Mouse (Mus musculus) intestine, embryonic 14.5 days (tissue): ENCODE measurements around the gene Th. TPM values are rescaled to one million over a fixed set of nuclear protein-coding genes. Genes with fewer than 3 reads are reported as not detected.

ENCODE experiments used
- ATAC-seq: fragments of 200-750 bp; cut with Nextera tagmentation; replicated peaks from 2 replicates; pipeline ENCODE4 v1.8.0; 2017; ENCODE audit warnings: low read depth, moderate number of reproducible peaks, moderate TSS enrichment, moderate library complexity; ENCODE audit not compliant: low FRiP score, low TSS enrichment
- DNase-seq: peaks from one replicate; pipeline ENCODE4 v3.0.0-alpha.2; 2018; ENCODE audit warnings: low spot score
- H3K27ac ChIP-seq: fragments of 300-500 bp; sonication (generic); 2 replicates; pipeline ENCODE4 v1.5.1; 2014; ENCODE audit warnings: low read depth, mild to moderate bottlenecking, control low read depth
- H3K27me3 ChIP-seq: fragments of 300-500 bp; sonication (generic); replicated peaks from 2 replicates; pipeline ENCODE4 v1.6.1; 2014; ENCODE audit warnings: low read length, control low read depth; ENCODE audit not compliant: control insufficient read depth, insufficient read depth
- H3K36me3 ChIP-seq: fragments of 300-500 bp; sonication (generic); 2 replicates; pipeline ENCODE4 v1.6.1; 2014; ENCODE audit warnings: low read length, control low read depth; ENCODE audit not compliant: control insufficient read depth, insufficient read depth
- H3K4me1 ChIP-seq: fragments of 300-500 bp; sonication (generic); replicated peaks from 2 replicates; pipeline ENCODE4 v1.6.1; 2014; ENCODE audit warnings: low read length, control low read depth, mixed read lengths; ENCODE audit not compliant: control insufficient read depth, insufficient read depth
- H3K4me2 ChIP-seq: fragments of 300-500 bp; sonication (generic); 2 replicates; pipeline ENCODE4 v1.6.1; 2014; ENCODE audit warnings: low read length
- H3K4me3 ChIP-seq: fragments of 300-500 bp; sonication (generic); 2 replicates; pipeline ENCODE4 v1.5.1; 2014; ENCODE audit warnings: low read depth, low read length, control low read depth, mixed read lengths
- H3K9ac ChIP-seq: fragments of 300-500 bp; sonication (generic); 2 replicates; pipeline ENCODE4 v1.6.1; 2014; ENCODE audit warnings: mild to moderate bottlenecking, low read length
- H3K9me3 ChIP-seq: fragments of 300-500 bp; sonication (generic); 2 replicates; pipeline ENCODE4 v1.6.1; 2016; ENCODE audit warnings: low read length, control low read depth; ENCODE audit not compliant: control insufficient read depth
- WGBS: fragments of 180-500 bp; shearing (Covaris S2); extraction: QIAGEN DNeasy Blood & Tissue Kit; methylation state at CpG from one replicate; pipeline ENCODE4 v1.1.7; 2014; 5-methylcytosine and 5-hydroxymethylcytosine counted together
- polyA plus RNA-seq: library from polyadenylated mRNA; unstranded; fragments of >200 nt; fragmentation: Nextera tagmentation; extraction: Ambion mirVana; gene quantifications from 2 replicates; pipeline ENCODE4 v1.2.1, GENCODE M21; 2014

Th gene
- polyA plus RNA-seq, 1 experiment from 2014 or later, result 1.1 TPM

DNA sequence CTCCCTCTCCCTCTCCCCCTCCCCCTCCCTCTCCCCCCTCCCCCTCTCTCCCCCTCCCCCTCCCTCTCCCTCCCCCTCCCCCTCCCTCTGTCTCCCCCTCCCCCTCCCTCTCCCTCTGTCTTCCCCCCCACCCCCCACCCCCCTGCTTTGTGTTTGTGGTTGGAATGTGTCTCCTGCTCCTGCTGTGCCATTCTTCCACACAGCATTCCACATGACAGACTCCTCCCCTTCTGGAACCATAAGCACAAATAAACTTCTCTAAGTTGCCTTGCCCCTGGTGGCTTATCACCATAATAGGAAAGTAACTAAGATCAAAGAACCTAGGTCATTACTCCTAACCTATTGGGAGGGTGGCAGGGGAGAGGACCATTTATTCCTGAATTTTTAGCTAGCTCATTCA lies 6.7 kb upstream of the Th start:
- Histone ChIP-seq H3K4me1 (no peaks in the 10 kb centered on the region), H3K27me3 (no peaks in the 10 kb centered on the region), H3K9me3 (no peaks in the 10 kb centered on the region), H3K4me3 (no peak overlapping the region), H3K4me2 (no peak overlapping the region), H3K9ac (no peak overlapping the region), H3K36me3 (no peaks in the 10 kb centered on the region), H3K27ac (no peak overlapping the region)
- ATAC-seq, result no peak
- no peak for DNase-seq

DNA sequence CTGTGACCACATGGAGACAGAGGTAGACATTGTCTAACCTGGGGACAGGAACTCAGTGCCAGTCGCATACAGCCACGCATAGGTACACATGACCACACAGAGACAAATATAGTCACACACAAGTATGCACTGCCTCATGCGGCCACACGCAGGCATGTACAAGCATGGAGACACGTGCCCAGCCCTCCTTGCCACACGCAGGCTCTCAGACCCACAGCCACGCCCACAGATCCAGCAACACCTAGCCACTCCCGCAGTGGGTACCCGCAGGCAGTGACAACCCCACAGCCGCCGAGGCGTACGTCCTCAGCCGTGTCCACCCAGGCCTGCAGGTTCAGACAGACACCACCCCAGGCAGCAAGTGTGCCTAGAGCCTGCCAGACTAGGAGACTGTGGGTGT lies 4.8 kb upstream of the Th start:
- Histone ChIP-seq H3K4me2 (no peak overlapping the region), H3K4me3 (no peak overlapping the region), H3K36me3 (no peaks in the 10 kb centered on the region), H3K9me3 (no peaks in the 10 kb centered on the region), H3K27me3 (no peaks in the 10 kb centered on the region), H3K27ac (no peak overlapping the region), H3K9ac (no peak overlapping the region), H3K4me1 (no peaks in the 10 kb centered on the region)
- WGBS, result 83% methylated on average over 14 of the region's 14 CpGs
- no peak for ATAC-seq
- no peak for DNase-seq

DNA sequence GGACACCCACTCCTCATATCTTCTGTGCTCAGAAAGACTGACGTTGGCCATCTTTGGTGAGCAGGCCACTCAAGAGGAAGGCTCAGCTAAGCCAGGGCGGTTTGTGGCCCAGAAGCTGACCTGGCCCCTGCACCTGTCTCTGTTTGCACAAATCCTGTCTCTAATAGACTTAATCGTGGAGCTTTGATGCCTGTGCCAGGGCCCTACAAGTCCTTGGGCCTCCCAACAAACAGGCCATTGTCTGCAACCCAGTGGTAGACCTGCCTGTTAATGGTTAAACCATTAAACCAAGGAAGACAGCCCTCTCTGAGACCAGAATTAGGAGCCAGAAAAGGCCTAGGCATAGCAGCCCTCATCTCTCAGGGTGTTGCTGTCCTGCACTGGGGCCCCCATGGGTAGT lies 1.5 kb upstream of the Th start:
- Histone ChIP-seq H3K36me3 (no peaks in the 10 kb centered on the region), H3K9me3 (no peaks in the 10 kb centered on the region), H3K27me3 (no peaks in the 10 kb centered on the region), H3K4me1 (no peaks in the 10 kb centered on the region), H3K4me3 (no peak overlapping the region), H3K9ac (no peak overlapping the region), H3K27ac (peak overlapping the region; percentile 60), H3K4me2 (no peak overlapping the region)
- ATAC-seq, result peak; percentile 81
- no peak for DNase-seq
- WGBS, result 49% methylated on average over 3 of the region's 3 CpGs

- 84% methylated on average over 2 of the region's 2 CpGs for WGBS
Measured at GRCm38 (mm10) chr7:142929516-142929915, 1.4 kb downstream of the Th start.

DNA sequence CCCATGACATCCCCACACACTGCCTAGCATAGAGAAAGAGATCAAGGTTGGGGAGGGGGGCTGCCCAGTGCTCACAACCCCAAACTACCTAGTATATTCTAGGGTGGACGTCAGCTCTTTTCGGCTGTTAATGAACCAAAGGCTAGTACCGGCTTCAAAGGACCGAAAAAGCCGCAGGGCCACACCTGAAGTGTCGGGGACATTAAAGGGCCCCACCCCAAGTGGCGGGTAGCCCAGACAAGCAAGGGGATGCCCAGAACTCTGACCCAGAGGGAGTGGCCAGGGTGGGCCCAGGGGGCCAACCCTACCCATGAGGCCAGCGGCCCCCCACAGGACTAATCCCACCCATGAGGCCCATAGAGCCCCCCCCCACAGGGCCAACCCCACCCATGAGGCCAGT lies 3.6 kb downstream of the Th start:
- Histone ChIP-seq H3K9me3 (no peaks in the 10 kb centered on the region), H3K36me3 (no peaks in the 10 kb centered on the region), H3K4me2 (no peak overlapping the region), H3K27ac (no peak overlapping the region), H3K4me3 (no peak overlapping the region), H3K9ac (no peak overlapping the region), H3K27me3 (no peaks in the 10 kb centered on the region), H3K4me1 (no peaks in the 10 kb centered on the region)
- 68% methylated on average over 8 of the region's 8 CpGs for WGBS
- no peak for ATAC-seq
- no peak for DNase-seq

More at GRCm38 (mm10) chr7:142929516-142929915, 1.4 kb downstream of the Th start:
- no peak overlapping the region for H3K4me2 ChIP-seq
- H3K27ac ChIP-seq, result no peak overlapping the region
- no peak for ATAC-seq
- H3K9ac ChIP-seq, result no peak overlapping the region
- H3K9me3 ChIP-seq, result no peaks in the 10 kb centered on the region
- H3K4me3 ChIP-seq, result no peak overlapping the region
- H3K27me3 ChIP-seq, result no peaks in the 10 kb centered on the region
- no peaks in the 10 kb centered on the region for H3K36me3 ChIP-seq
- DNase-seq, result no peak
- H3K4me1 ChIP-seq, result no peaks in the 10 kb centered on the region

DNA sequence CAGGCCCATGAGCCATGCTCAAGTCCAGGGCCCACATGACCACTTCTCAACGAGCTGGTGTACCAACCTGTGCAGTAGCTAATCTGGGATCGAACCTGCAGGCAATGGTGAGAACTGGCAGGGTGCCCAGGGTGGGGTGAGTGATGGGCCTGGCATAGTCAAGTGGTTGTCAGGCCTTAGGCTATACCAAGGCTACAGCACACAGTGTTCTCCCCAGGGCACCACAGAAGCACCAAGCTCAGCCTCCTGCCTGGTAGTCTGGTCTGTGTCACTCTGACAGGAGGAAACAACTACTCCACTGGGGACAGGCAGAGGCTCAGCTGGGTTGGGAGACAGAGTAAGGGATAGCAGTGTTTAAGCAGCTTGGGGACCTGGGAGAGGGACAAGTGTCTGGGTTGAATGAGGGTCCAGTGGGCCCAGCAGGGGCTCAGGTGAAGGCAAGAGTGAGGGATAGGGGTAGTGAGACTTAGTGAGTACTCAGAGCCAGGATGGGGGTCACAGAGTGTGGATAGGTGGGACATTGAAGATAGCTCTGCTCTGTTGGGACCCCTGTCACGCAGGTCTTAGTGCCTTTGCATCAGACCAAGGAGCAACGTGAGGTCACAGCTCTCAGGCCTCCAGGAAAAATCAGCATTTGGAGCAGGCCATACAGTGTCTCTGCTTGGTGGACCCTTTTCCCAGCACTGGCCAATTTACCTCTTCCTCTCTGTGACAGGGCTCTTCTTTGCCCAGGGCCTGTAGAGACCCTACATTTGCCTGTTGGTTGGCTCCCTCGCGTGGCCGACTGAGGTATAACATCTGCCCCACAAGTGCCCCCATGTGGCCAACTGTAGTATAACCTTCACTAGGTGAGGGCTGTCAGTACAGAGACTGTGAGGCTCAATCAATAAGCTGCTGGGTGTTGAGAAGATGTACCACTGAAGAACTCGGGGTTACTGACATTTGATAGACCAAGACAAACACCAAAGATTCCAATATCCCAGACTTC lies 12.0 kb downstream of the Th start:
- 29% methylated on average over 8 of the region's 8 CpGs for WGBS

DNA sequence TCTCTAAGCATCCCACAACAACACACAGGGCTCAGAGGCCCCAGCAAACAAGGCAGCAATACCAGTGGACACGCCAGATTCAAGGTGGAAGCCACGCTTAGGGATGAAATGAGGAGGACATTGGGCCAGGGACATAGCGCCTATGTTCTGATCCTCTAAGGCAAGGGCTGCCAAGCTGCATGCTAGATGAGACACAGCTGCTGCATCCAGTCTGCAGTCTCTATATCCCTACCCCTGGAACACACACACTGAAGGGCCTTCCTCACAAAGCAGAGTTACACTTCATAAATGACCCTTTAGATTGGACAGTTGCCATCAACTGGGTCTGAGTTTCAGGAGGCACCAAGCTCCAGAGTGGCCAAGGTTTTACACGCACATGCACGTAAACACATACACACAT lies 13.3 kb downstream of the Th start:
- WGBS, result 79% methylated on average over 5 of the region's 5 CpGs

More for the DNA sequence above, 12.0 kb downstream of the Th start:
- ATAC-seq, result peak; percentile 88
- Histone ChIP-seq H3K4me2 (no peak overlapping the region), H3K27me3 (no peaks in the 10 kb centered on the region), H3K9me3 (no peaks in the 10 kb centered on the region), H3K36me3 (no peaks in the 10 kb centered on the region), H3K27ac (no peak overlapping the region), H3K9ac (no peak overlapping the region), H3K4me3 (no peak overlapping the region), H3K4me1 (no peaks in the 10 kb centered on the region)
- peak; percentile 98 for DNase-seq

GRCm38 (mm10) chr7:142916178-142916577 lies 14.8 kb downstream of the Th start:
- Histone ChIP-seq H3K9me3 (no peaks in the 10 kb centered on the region), H3K27me3 (no peaks in the 10 kb centered on the region), H3K4me3 (no peak overlapping the region), H3K4me1 (no peaks in the 10 kb centered on the region), H3K27ac (no peak overlapping the region), H3K9ac (no peak overlapping the region), H3K4me2 (no peak overlapping the region), H3K36me3 (no peaks in the 10 kb centered on the region)
- 60% methylated on average over 8 of the region's 8 CpGs for WGBS
- DNase-seq, result no peak
- ATAC-seq, result no peak

More for the DNA sequence above, 13.3 kb downstream of the Th start:
- Histone ChIP-seq H3K27me3 (no peaks in the 10 kb centered on the region), H3K9me3 (no peaks in the 10 kb centered on the region), H3K4me1 (no peaks in the 10 kb centered on the region), H3K9ac (no peak overlapping the region), H3K27ac (no peak overlapping the region), H3K36me3 (no peaks in the 10 kb centered on the region), H3K4me2 (no peak overlapping the region), H3K4me3 (no peak overlapping the region)
- ATAC-seq (no peak), DNase-seq (no peak)

DNA sequence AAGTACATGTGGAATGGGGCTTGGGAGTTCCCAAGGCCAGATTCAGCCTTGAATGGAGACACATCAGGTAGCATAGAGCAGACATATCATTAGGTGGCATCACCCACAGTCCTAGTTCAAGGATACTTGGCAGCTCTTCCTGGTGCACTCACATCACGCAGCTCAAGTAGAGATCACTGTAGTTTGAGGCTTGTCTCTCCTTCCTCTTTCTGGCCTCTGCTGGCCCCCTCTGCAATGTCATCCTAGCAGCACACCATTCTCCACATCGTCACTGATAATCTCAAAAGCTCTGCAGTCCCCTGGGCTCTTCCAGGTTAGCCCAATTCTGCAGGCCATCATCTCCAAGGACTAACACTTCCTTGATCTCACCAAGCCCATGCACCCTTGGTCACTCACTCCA lies 19.2 kb downstream of the Th start:
- no peaks in the 10 kb centered on the region for H3K4me1 ChIP-seq
- WGBS, result 93% methylated on average over 2 of the region's 2 CpGs
- H3K27ac ChIP-seq, result no peak overlapping the region
- no peaks in the 10 kb centered on the region for H3K27me3 ChIP-seq
- DNase-seq (no peak), ATAC-seq (no peak)
- no peak overlapping the region for H3K9ac ChIP-seq
- H3K36me3 ChIP-seq, result no peaks in the 10 kb centered on the region
- no peak overlapping the region for H3K4me2 ChIP-seq
- no peak overlapping the region for H3K4me3 ChIP-seq
- H3K9me3 ChIP-seq, result no peaks in the 10 kb centered on the region
